Mouse (Mus musculus): ENCODE results near the gene Ccdc97. TPM values are rescaled to one million over a fixed set of nuclear protein-coding genes. Genes with fewer than 3 reads are reported as not detected.
A peak's percentile ranks its signal among the peaks of the same experiment; 100 is the strongest.

Ccdc97 gene
- polyA plus RNA-seq (2016; fragmentation: Nextera tagmentation; extraction: Ambion mirVana): 24.6 and 25.9 TPM in 2 replicates

GRCm38 (mm10) chr7:25718788-25719417, at the start of gene Ccdc97:
TSS of gene Ccdc97 (minus strand) at chr7:25719088.
- Histone ChIP-seq H3K27ac (ENCODE audit: poor library complexity, severe bottlenecking) (peak within 1 kb of the TSS; percentile 58), H3K9ac (peak within 1 kb of the TSS; percentile 80), H3K36me3 (peaks cover 61% of the 10 kb centered on the region), H3K4me1 (replicated peaks) (peaks cover 14% of the 10 kb centered on the region), H3K9me3 (replicated peaks) (no peaks in the 10 kb centered on the region), H3K4me3 (peak within 1 kb of the TSS; percentile 61), H3K4me2 (peak within 1 kb of the TSS; percentile 93), H3K27me3 (replicated peaks) (no peaks in the 10 kb centered on the region)
- peak; percentile 83 for ATAC-seq (ENCODE audit: insufficient number of reproducible peaks, low FRiP score)
- 3% methylated on average over 32 of the region's 32 CpGs for WGBS

- Histone ChIP-seq H3K4me3 (no peak overlapping the region), H3K4me2 (no peak overlapping the region), H3K27me3 (replicated peaks) (no peaks in the 10 kb centered on the region), H3K4me1 (replicated peaks) (peaks cover 15% of the 10 kb centered on the region), H3K36me3 (peaks cover 86% of the 10 kb centered on the region), H3K27ac (ENCODE audit: poor library complexity, severe bottlenecking) (no peak overlapping the region), H3K9me3 (replicated peaks) (no peaks in the 10 kb centered on the region), H3K9ac (no peak overlapping the region)
- ATAC-seq (ENCODE audit: insufficient number of reproducible peaks, low FRiP score): no peak
- WGBS: 79% methylated on average over 5 of the region's 5 CpGs
Measured at GRCm38 (mm10) chr7:25768229-25768628, 49.3 kb upstream of the Ccdc97 start.

GRCm38 (mm10) chr7:25766108-25766507, 47.2 kb upstream of the Ccdc97 start:
- WGBS: 82% methylated on average over 6 of the region's 6 CpGs
- Histone ChIP-seq H3K36me3 (peaks cover 82% of the 10 kb centered on the region), H3K4me2 (no peak overlapping the region), H3K4me3 (no peak overlapping the region), H3K9me3 (replicated peaks) (no peaks in the 10 kb centered on the region), H3K27me3 (replicated peaks) (no peaks in the 10 kb centered on the region), H3K4me1 (replicated peaks) (peaks cover 15% of the 10 kb centered on the region), H3K9ac (no peak overlapping the region), H3K27ac (ENCODE audit: poor library complexity, severe bottlenecking) (no peak overlapping the region)
- ATAC-seq (ENCODE audit: insufficient number of reproducible peaks, low FRiP score): no peak

- H3K9me3 ChIP-seq (replicated peaks): no peaks in the 10 kb centered on the region
- peaks cover 82% of the 10 kb centered on the region for H3K36me3 ChIP-seq
- H3K4me1 ChIP-seq (replicated peaks): peaks cover 15% of the 10 kb centered on the region
- no peak overlapping the region for H3K4me3 ChIP-seq
- no peaks in the 10 kb centered on the region for H3K27me3 ChIP-seq (replicated peaks)
- 28% methylated on average over 5 of the region's 5 CpGs for WGBS
- H3K9ac ChIP-seq: no peak overlapping the region
- ATAC-seq (ENCODE audit: insufficient number of reproducible peaks, low FRiP score): peak; percentile 43
- H3K27ac ChIP-seq (ENCODE audit: poor library complexity, severe bottlenecking): peak overlapping the region; percentile 62
- H3K4me2 ChIP-seq: no peak overlapping the region
Measured at GRCm38 (mm10) chr7:25764221-25764620, 45.3 kb upstream of the Ccdc97 start.

- 55% methylated on average over 11 of the region's 11 CpGs for WGBS
- H3K4me1 ChIP-seq (replicated peaks): peaks cover 15% of the 10 kb centered on the region
- no peaks in the 10 kb centered on the region for H3K9me3 ChIP-seq (replicated peaks)
- peak; percentile 33; the same call in 1 of the 2 replicates for ATAC-seq (ENCODE audit: insufficient number of reproducible peaks, low FRiP score)
- no peaks in the 10 kb centered on the region for H3K27me3 ChIP-seq (replicated peaks)
- peaks cover 82% of the 10 kb centered on the region for H3K36me3 ChIP-seq
- H3K4me3 ChIP-seq: no peak overlapping the region
- H3K27ac ChIP-seq (ENCODE audit: poor library complexity, severe bottlenecking): peak overlapping the region; percentile 62
- no peak overlapping the region for H3K9ac ChIP-seq
- H3K4me2 ChIP-seq: no peak overlapping the region
Measured at GRCm38 (mm10) chr7:25763678-25764077, 44.8 kb upstream of the Ccdc97 start.

- H3K4me2 ChIP-seq: no peak overlapping the region
- H3K9ac ChIP-seq: no peak overlapping the region
- no peaks in the 10 kb centered on the region for H3K27me3 ChIP-seq (replicated peaks)
- H3K4me3 ChIP-seq: no peak overlapping the region
- H3K36me3 ChIP-seq: peaks cover 69% of the 10 kb centered on the region
- ATAC-seq (ENCODE audit: insufficient number of reproducible peaks, low FRiP score): no peak
- no peak overlapping the region for H3K27ac ChIP-seq (ENCODE audit: poor library complexity, severe bottlenecking)
- WGBS: 75% methylated on average over 10 of the region's 10 CpGs
- H3K9me3 ChIP-seq (replicated peaks): no peaks in the 10 kb centered on the region
- H3K4me1 ChIP-seq (replicated peaks): peaks cover 15% of the 10 kb centered on the region
Measured at GRCm38 (mm10) chr7:25761354-25761753, 42.5 kb upstream of the Ccdc97 start.

GRCm38 (mm10) chr7:25756011-25756410, 37.1 kb upstream of the Ccdc97 start:
- peak; percentile 31 for ATAC-seq (ENCODE audit: insufficient number of reproducible peaks, low FRiP score)
- H3K9me3 ChIP-seq (replicated peaks): no peaks in the 10 kb centered on the region
- H3K4me1 ChIP-seq (replicated peaks): peaks cover 22% of the 10 kb centered on the region
- WGBS: under 1% methylated on average over 18 of the region's 18 CpGs
- peak overlapping the region; percentile 94 for H3K27ac ChIP-seq (ENCODE audit: poor library complexity, severe bottlenecking)
- peak overlapping the region; percentile 66 for H3K9ac ChIP-seq
- no peaks in the 10 kb centered on the region for H3K27me3 ChIP-seq (replicated peaks)
- peak overlapping the region; percentile 88 for H3K4me2 ChIP-seq
- peak overlapping the region; percentile 79 for H3K4me3 ChIP-seq
- H3K36me3 ChIP-seq: peaks cover 31% of the 10 kb centered on the region

- Histone ChIP-seq H3K4me3 (peak overlapping the region; percentile 79), H3K4me2 (peak overlapping the region; percentile 88), H3K9me3 (replicated peaks) (no peaks in the 10 kb centered on the region), H3K27me3 (replicated peaks) (no peaks in the 10 kb centered on the region), H3K27ac (ENCODE audit: poor library complexity, severe bottlenecking) (peak overlapping the region; percentile 94), H3K4me1 (replicated peaks) (peaks cover 22% of the 10 kb centered on the region), H3K36me3 (peaks cover 29% of the 10 kb centered on the region), H3K9ac (peak overlapping the region; percentile 66)
- ATAC-seq (ENCODE audit: insufficient number of reproducible peaks, low FRiP score): peak; percentile 29
- whole genome bisulfite sequencing: 0% methylated on average over 15 of the region's 15 CpGs
Measured at GRCm38 (mm10) chr7:25755468-25755833, 36.6 kb upstream of the Ccdc97 start.

- Histone ChIP-seq H3K36me3 (peaks cover 27% of the 10 kb centered on the region), H3K4me1 (replicated peaks) (peaks cover 22% of the 10 kb centered on the region), H3K9ac (peak within 1 kb of the TSS; percentile 99), H3K4me3 (peak within 1 kb of the TSS; percentile 79), H3K27ac (ENCODE audit: poor library complexity, severe bottlenecking) (peak within 1 kb of the TSS; percentile 99), H3K9me3 (replicated peaks) (no peaks in the 10 kb centered on the region), H3K27me3 (replicated peaks) (no peaks in the 10 kb centered on the region), H3K4me2 (peak within 1 kb of the TSS; percentile 88)
- peak; percentile 94 for ATAC-seq (ENCODE audit: insufficient number of reproducible peaks, low FRiP score)
- under 1% methylated on average over 55 of the region's 55 CpGs for WGBS
Measured at GRCm38 (mm10) chr7:25754738-25755467, 36.0 kb upstream of the Ccdc97 start, which contains the start of gene Hnrnpul1. TSS of gene Hnrnpul1 (minus strand) at chr7:25754757.

GRCm38 (mm10) chr7:25754439-25754737, 35.5 kb upstream of the Ccdc97 start:
- H3K4me3 ChIP-seq: peak overlapping the region; percentile 79
- ATAC-seq (ENCODE audit: insufficient number of reproducible peaks, low FRiP score): no peak
- peak overlapping the region; percentile 99 for H3K9ac ChIP-seq
- no peaks in the 10 kb centered on the region for H3K9me3 ChIP-seq (replicated peaks)
- H3K4me1 ChIP-seq (replicated peaks): peaks cover 22% of the 10 kb centered on the region
- peaks cover 28% of the 10 kb centered on the region for H3K36me3 ChIP-seq
- WGBS: under 1% methylated on average over 30 of the region's 30 CpGs
- H3K27ac ChIP-seq (ENCODE audit: poor library complexity, severe bottlenecking): peak overlapping the region; percentile 99
- no peaks in the 10 kb centered on the region for H3K27me3 ChIP-seq (replicated peaks)
- H3K4me2 ChIP-seq: peak overlapping the region; percentile 88

GRCm38 (mm10) chr7:25753643-25754438, 35.0 kb upstream of the Ccdc97 start:
- Histone ChIP-seq H3K27ac (ENCODE audit: poor library complexity, severe bottlenecking) (peak overlapping the region; percentile 99), H3K9me3 (replicated peaks) (no peaks in the 10 kb centered on the region), H3K4me2 (peak overlapping the region; percentile 88), H3K36me3 (peaks cover 28% of the 10 kb centered on the region), H3K27me3 (replicated peaks) (no peaks in the 10 kb centered on the region), H3K4me1 (replicated peaks) (peaks cover 22% of the 10 kb centered on the region), H3K9ac (peak overlapping the region; percentile 99), H3K4me3 (peak overlapping the region; percentile 79)
- peak; percentile 9 for ATAC-seq (ENCODE audit: insufficient number of reproducible peaks, low FRiP score)
- WGBS: under 1% methylated on average over 46 of the region's 46 CpGs

All from heart, embryonic 12.5 days (tissue).